Mouse (Mus musculus) liver, embryonic 13.5 days (tissue): ENCODE data around the gene Apbb2. TPM values are rescaled to one million over a fixed set of nuclear protein-coding genes. Genes with fewer than 3 reads are reported as not detected.

Source experiments
- ATAC-seq: fragments of 200-750 bp; cut with Nextera tagmentation; 2 replicates; pipeline ENCODE4 v1.8.0; 2017; ENCODE audit warnings: low read depth, mild to moderate bottlenecking, moderate number of reproducible peaks, moderate library complexity
- DNase-seq: peaks from one replicate; pipeline ENCODE4 v3.0.0; 2022
- H3K27ac ChIP-seq: fragments of 300-500 bp; sonication (generic); 2 replicates; pipeline ENCODE4 v1.5.1; 2015; ENCODE audit warnings: moderate library complexity, mild to moderate bottlenecking, inconsistent platforms
- H3K27me3 ChIP-seq: fragments of 300-500 bp; sonication (generic); 2 replicates; pipeline ENCODE4 v1.6.1; 2015; ENCODE audit warnings: mild to moderate bottlenecking, inconsistent platforms
- H3K36me3 ChIP-seq: fragments of 300-500 bp; sonication (generic); 2 replicates; pipeline ENCODE4 v1.6.1; 2015; ENCODE audit warnings: mild to moderate bottlenecking, inconsistent platforms
- H3K4me1 ChIP-seq: fragments of 300-500 bp; sonication (generic); replicated peaks from 2 replicates; pipeline ENCODE4 v1.6.1; 2015; ENCODE audit warnings: inconsistent platforms
- H3K4me2 ChIP-seq: fragments of 300-500 bp; sonication (generic); 2 replicates; pipeline ENCODE4 v1.6.1; 2015; ENCODE audit warnings: inconsistent platforms, mild to moderate bottlenecking, moderate library complexity
- H3K4me3 ChIP-seq: fragments of 300-500 bp; sonication (generic); replicated peaks from 2 replicates; pipeline ENCODE4 v1.5.1; 2015; ENCODE audit warnings: mild to moderate bottlenecking, inconsistent platforms
- H3K9ac ChIP-seq: fragments of 300-500 bp; sonication (generic); 2 replicates; pipeline ENCODE4 v1.6.1; 2015; ENCODE audit warnings: mild to moderate bottlenecking, inconsistent platforms
- H3K9me3 ChIP-seq: fragments of 300-500 bp; sonication (generic); replicated peaks from 2 replicates; pipeline ENCODE4 v1.6.1; 2016; ENCODE audit warnings: inconsistent platforms
- WGBS: fragments of 180-500 bp; shearing (Covaris S2); methylation state at CpG from one replicate; pipeline ENCODE4 v1.1.7; 2015; ENCODE audit not compliant: insufficient replicate concordance; 5-methylcytosine and 5-hydroxymethylcytosine counted together
- polyA plus RNA-seq: library from polyadenylated mRNA; unstranded; fragments of >200 nt; fragmentation: Nextera tagmentation; extraction: Ambion mirVana; gene quantifications from 2 replicates; pipeline ENCODE4 v1.2.1, GENCODE M21; 2015

The Apbb2 gene
- polyA plus RNA-seq, 1 experiment from 2014 or later = 4.3 TPM

- H3K27me3 ChIP-seq = no peaks in the 10 kb centered on the region
- H3K9ac ChIP-seq = no peak overlapping the region
- no peak overlapping the region for H3K27ac ChIP-seq
- no peak overlapping the region for H3K4me2 ChIP-seq
- DNase-seq (no peak), ATAC-seq (no peak)
- 73% methylated on average over 6 of the region's 6 CpGs for WGBS
- H3K36me3 ChIP-seq = no peaks in the 10 kb centered on the region
- H3K4me1 ChIP-seq = no peaks in the 10 kb centered on the region
- no peaks in the 10 kb centered on the region for H3K9me3 ChIP-seq
- H3K4me3 ChIP-seq = no peak overlapping the region
Observed at GRCm38 (mm10) chr5:66348421-66348820, 270.2 kb downstream of the Apbb2 start.

DNA sequence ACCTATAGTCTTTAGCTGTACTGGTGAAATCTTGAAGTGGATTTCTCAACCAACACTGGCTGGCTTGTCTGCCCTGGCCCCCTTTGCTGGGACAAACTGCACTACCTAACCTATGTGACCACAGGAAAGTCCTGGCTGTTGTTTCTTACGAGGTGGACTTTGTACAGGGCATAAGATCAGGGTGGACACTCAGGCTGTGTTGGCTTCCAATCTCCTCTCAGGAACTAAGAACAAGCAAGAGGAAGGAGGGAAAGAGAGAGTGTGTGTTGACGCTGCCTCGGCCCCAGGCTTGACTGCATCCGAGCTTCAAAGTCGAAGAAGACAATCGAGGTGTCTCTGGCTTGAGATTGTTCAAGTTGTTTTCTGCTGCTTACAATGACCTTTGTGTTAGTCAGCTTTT, 271.8 kb downstream of the Apbb2 start:
- Histone ChIP-seq H3K27ac (no peak overlapping the region), H3K4me3 (no peak overlapping the region), H3K36me3 (no peaks in the 10 kb centered on the region), H3K9me3 (no peaks in the 10 kb centered on the region), H3K4me2 (no peak overlapping the region), H3K27me3 (no peaks in the 10 kb centered on the region), H3K9ac (no peak overlapping the region), H3K4me1 (0 out of 2 replicates have a peak, but pooled peaks cover 4% of the 10 kb centered on the region)
- 70% methylated on average over 6 of the region's 6 CpGs for WGBS
- no peak for DNase-seq
- no peak for ATAC-seq

DNA sequence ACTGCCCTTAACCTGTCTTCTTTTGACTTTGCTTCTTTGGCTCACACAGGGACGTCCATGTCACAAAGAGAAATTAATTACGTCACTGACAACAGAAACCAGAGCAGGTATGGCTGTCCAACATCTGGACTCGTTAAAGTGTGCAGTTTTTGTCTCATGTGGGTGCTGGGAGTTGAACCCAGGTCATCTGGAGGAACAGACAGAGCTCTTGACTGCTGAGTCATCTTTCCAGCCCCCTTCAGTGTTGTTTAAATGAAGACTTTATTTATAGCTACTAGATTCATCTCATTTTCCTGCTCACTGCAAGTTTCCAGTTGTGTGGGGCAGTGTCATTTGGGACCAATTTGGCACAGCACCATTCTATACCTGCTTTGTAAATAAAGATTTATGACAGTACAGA, 273.4 kb downstream of the Apbb2 start:
- H3K27me3 ChIP-seq = no peaks in the 10 kb centered on the region
- H3K9me3 ChIP-seq = no peaks in the 10 kb centered on the region
- no peak overlapping the region for H3K9ac ChIP-seq
- no peak overlapping the region for H3K4me3 ChIP-seq
- ATAC-seq (no peak), DNase-seq (no peak)
- no peaks in the 10 kb centered on the region for H3K36me3 ChIP-seq
- H3K27ac ChIP-seq = no peak overlapping the region
- 49% methylated on average over 3 of the region's 3 CpGs for WGBS
- no peak overlapping the region for H3K4me2 ChIP-seq
- H3K4me1 ChIP-seq = 0 out of 2 replicates have a peak, but pooled peaks cover 4% of the 10 kb centered on the region

GRCm38 (mm10) chr5:66344182-66344581, 274.4 kb downstream of the Apbb2 start:
- Histone ChIP-seq H3K9ac (no peak overlapping the region), H3K4me2 (no peak overlapping the region), H3K27me3 (no peaks in the 10 kb centered on the region), H3K36me3 (no peaks in the 10 kb centered on the region), H3K4me3 (no peak overlapping the region), H3K27ac (no peak overlapping the region), H3K4me1 (0 out of 2 replicates have a peak, but pooled peaks cover 4% of the 10 kb centered on the region), H3K9me3 (no peaks in the 10 kb centered on the region)
- no peak for ATAC-seq
- WGBS = 49% methylated on average over 2 of the region's 2 CpGs
- no peak for DNase-seq

- no peaks in the 10 kb centered on the region for H3K9me3 ChIP-seq
- H3K4me1 ChIP-seq = peaks cover 8% of the 10 kb centered on the region; the same call in 1 of the 2 replicates
- no peak for DNase-seq
- ATAC-seq = no peak
- no peak overlapping the region for H3K4me3 ChIP-seq
- H3K36me3 ChIP-seq = no peaks in the 10 kb centered on the region
- H3K4me2 ChIP-seq = no peak overlapping the region
- WGBS = 58% methylated on average over 9 of the region's 9 CpGs
- H3K27me3 ChIP-seq = peaks cover 17% of the 10 kb centered on the region
- H3K27ac ChIP-seq = no peak overlapping the region
- no peak overlapping the region for H3K9ac ChIP-seq
Observed at GRCm38 (mm10) chr5:66342285-66342684, 276.3 kb downstream of the Apbb2 start.

GRCm38 (mm10) chr5:66341848-66342247, 276.7 kb downstream of the Apbb2 start:
- H3K27me3 ChIP-seq = peaks cover 21% of the 10 kb centered on the region
- ATAC-seq = no peak
- no peak overlapping the region for H3K9ac ChIP-seq
- WGBS = 37% methylated on average over 10 of the region's 10 CpGs
- peaks cover 11% of the 10 kb centered on the region; the same call in 1 of the 2 replicates for H3K4me1 ChIP-seq
- no peak overlapping the region for H3K4me3 ChIP-seq
- no peak overlapping the region for H3K4me2 ChIP-seq
- H3K9me3 ChIP-seq = no peaks in the 10 kb centered on the region
- DNase-seq = no peak
- H3K27ac ChIP-seq = no peak overlapping the region
- H3K36me3 ChIP-seq = no peaks in the 10 kb centered on the region

DNA sequence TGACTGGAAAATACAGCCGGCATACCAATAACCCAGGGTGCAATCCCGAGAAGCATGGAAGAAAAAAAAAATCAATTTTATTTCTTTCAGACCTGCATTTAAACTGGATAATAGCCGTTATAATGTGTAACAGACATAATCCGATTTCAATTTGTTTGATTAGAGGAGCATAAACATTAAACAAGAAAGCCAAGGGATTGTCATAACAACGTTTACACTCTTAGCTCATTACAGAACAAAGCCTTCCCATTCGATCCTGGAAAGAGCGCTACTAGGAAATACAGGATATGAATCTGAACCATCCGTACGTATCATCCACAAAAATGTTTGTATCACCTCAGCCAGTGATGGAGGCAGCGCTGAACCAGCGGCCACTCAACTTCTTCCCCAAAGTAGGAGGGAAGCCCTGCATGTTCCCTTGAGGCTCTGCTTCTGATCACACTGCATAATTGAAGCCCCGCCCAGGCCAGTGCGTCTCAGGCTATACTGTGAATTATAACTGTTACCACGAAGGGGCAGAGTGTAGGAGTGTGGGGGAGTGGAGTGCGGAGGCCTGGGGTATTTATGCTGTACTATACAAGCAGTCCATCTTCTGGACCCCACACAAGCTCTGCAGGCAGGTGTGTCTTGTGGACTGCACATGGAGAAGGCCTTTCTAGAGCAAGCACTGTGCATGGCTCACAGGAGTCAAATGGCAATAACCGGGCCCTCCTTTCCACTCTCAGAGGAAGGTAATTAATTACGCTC, 278.1 kb downstream of the Apbb2 start:
- 67% methylated on average over 17 of the region's 17 CpGs for WGBS
- H3K36me3 ChIP-seq = no peaks in the 10 kb centered on the region
- H3K4me2 ChIP-seq = no peak overlapping the region
- peaks cover 31% of the 10 kb centered on the region for H3K27me3 ChIP-seq
- H3K27ac ChIP-seq = no peak overlapping the region
- no peak for DNase-seq
- H3K4me3 ChIP-seq = no peak overlapping the region
- no peak overlapping the region for H3K9ac ChIP-seq
- no peaks in the 10 kb centered on the region for H3K9me3 ChIP-seq
- H3K4me1 ChIP-seq = peaks cover 11% of the 10 kb centered on the region; the same call in 1 of the 2 replicates
- ATAC-seq = no peak

DNA sequence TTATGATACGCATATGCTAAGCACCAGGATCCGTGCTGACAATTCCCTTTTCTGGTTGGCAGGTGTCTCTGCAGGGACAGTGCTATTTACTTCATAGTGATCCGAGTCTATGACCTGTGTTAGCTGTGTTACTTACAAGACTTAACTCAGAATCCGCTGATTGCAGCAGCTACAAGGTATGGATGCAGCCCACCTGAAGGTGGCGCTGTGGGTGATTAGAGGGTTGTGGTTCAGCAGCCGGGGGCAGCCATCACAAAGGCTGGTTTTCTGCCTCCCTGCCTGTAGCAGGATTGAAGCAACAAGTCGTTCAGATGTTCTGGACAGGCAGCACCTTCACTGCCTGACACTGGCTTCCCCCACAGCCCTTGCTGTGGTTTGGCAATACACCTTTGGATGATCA, 280.0 kb downstream of the Apbb2 start:
- H3K4me3 ChIP-seq = no peak overlapping the region
- peaks cover 11% of the 10 kb centered on the region; the same call in 1 of the 2 replicates for H3K4me1 ChIP-seq
- 29% methylated on average over 7 of the region's 7 CpGs for WGBS
- peaks cover 34% of the 10 kb centered on the region for H3K27me3 ChIP-seq
- no peak overlapping the region for H3K9ac ChIP-seq
- DNase-seq (no peak), ATAC-seq (no peak)
- H3K4me2 ChIP-seq = no peak overlapping the region
- H3K9me3 ChIP-seq = no peaks in the 10 kb centered on the region
- H3K36me3 ChIP-seq = no peaks in the 10 kb centered on the region
- H3K27ac ChIP-seq = no peak overlapping the region

- H3K4me2 ChIP-seq = peak overlapping the region; percentile 61; the same call in 1 of the 2 replicates
- H3K4me1 ChIP-seq = peaks cover 11% of the 10 kb centered on the region; the same call in 1 of the 2 replicates
- DNase-seq = no peak
- ATAC-seq = no peak
- WGBS = 38% methylated on average over 6 of the region's 6 CpGs
- no peaks in the 10 kb centered on the region for H3K36me3 ChIP-seq
- no peaks in the 10 kb centered on the region for H3K9me3 ChIP-seq
- no peak overlapping the region for H3K27ac ChIP-seq
- peaks cover 34% of the 10 kb centered on the region for H3K27me3 ChIP-seq
- H3K4me3 ChIP-seq = 0 out of 2 replicates have a peak overlapping the region, but pooled peaks have one; percentile 32
- no peak overlapping the region for H3K9ac ChIP-seq
Observed at GRCm38 (mm10) chr5:66337969-66338345, 280.6 kb downstream of the Apbb2 start.

GRCm38 (mm10) chr5:66337025-66337968, 281.3 kb downstream of the Apbb2 start:
- ATAC-seq (no peak), DNase-seq (no peak)
- 8% methylated on average over 38 of the region's 38 CpGs for WGBS
- Histone ChIP-seq H3K4me1 (peaks cover 10% of the 10 kb centered on the region; the same call in 1 of the 2 replicates), H3K9me3 (no peaks in the 10 kb centered on the region), H3K36me3 (no peaks in the 10 kb centered on the region), H3K4me2 (peak overlapping the region; percentile 61), H3K4me3 (peak overlapping the region; percentile 32), H3K27me3 (peaks cover 34% of the 10 kb centered on the region), H3K9ac (no peak overlapping the region), H3K27ac (no peak overlapping the region)

DNA sequence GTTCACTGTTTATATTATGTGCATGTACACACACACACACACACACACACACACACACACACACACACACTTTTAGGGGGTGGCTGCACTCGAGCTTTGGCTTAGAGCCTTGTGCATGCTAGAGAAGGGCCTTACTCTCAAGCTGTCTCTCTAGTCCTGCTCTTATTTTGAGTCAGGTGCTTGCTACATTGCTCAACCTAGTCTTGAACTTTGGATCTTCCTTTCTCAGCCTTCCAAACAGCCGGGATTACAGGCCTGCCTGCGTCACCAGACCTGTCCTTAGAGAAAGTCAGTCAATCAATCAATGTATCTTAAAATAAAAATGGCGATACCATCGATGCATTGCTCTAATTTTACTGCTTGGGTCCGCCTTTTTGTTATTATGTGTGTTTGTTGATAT, 287.8 kb downstream of the Apbb2 start:
- Histone ChIP-seq H3K27me3 (0 out of 2 replicates have a peak, but pooled peaks cover 6% of the 10 kb centered on the region), H3K4me1 (peaks cover 3% of the 10 kb centered on the region; the same call in 1 of the 2 replicates), H3K4me2 (no peak overlapping the region), H3K27ac (no peak overlapping the region), H3K36me3 (no peaks in the 10 kb centered on the region), H3K9me3 (no peaks in the 10 kb centered on the region), H3K9ac (no peak overlapping the region), H3K4me3 (no peak overlapping the region)
- 65% methylated on average over 6 of the region's 6 CpGs for WGBS
- no peak for ATAC-seq
- no peak for DNase-seq
